Mouse (Mus musculus): ENCODE data around the gene Lrpprc. TPM values are rescaled to one million over a fixed set of nuclear protein-coding genes. Genes with fewer than 3 reads are reported as not detected.

The Lrpprc gene
- total and polyA plus RNA-seq, 3 experiments = 54.4 to 73.8 (median 65.9) TPM

GRCm38 (mm10) chr17:84682734-84683717, 107.6 kb downstream of the Lrpprc start, which contains the start of gene Abcg5:
Gene Abcg5, minus strand, starts transcription at chr17:84683011.
- H3K4me1 ChIP-seq (ENCODE audit: control insufficient read depth in 1 of 2, insufficient read depth in 2 of 2) = 0 out of 4 replicates have a peak, but pooled peaks cover 3 to 5% of the 10 kb centered on the region in 2 experiments
- dilution Hi-C loops (cut with MboI; ENCODE audit: extremely low pct_ligation_motif_present, extremely low pct_unique_long_range_greater_than_20kb, low sequenced_read_pairs) (no loop called here), in situ Hi-C loops (cut with MboI; ENCODE audit: low pct_ligation_motif_present, low pct_unique_long_range_greater_than_20kb, low sequenced_read_pairs) (no loop called here)
- H3K36me3 ChIP-seq (replicated peaks in 1 of 2; ENCODE audit: control insufficient read depth in 1 of 2, insufficient read depth in 1 of 2, low read length in 1 of 2) = no peaks in the 10 kb centered on the region
- no peak for DNase-seq (ENCODE audit: extremely low read depth)
- H3K9me3 ChIP-seq (replicated peaks; ENCODE audit: low read length) = no peaks in the 10 kb centered on the region
- H3K9ac ChIP-seq (ENCODE audit: insufficient read depth, low read depth) = no peak within 1 kb of the TSS
- no peak within 1 kb of the TSS for H3K27ac ChIP-seq (ENCODE audit: insufficient read depth, low read depth)
- H3K27me3 ChIP-seq (replicated peaks) = peaks cover 3% of the 10 kb centered on the region
- no peaks in the 10 kb centered on the region for H3K79me2 ChIP-seq (replicated peaks; ENCODE audit: control insufficient read depth, extremely low read depth, insufficient read depth, poor library complexity, severe bottlenecking)
- TF ChIP-seq PAX5 (IDR thresholded peaks at IDR 0.05; ENCODE audit: low read length) (no peak), HCFC1 (IDR thresholded peaks at IDR 0.05; ENCODE audit: low read depth, low read length) (no peak), BHLHE40 (IDR thresholded peaks at IDR 0.05; ENCODE audit: low read depth, low read length) (no peak), JUND (conservative IDR thresholded peaks at IDR 0.05; ENCODE audit: low read depth, low read length) (no peak), SIN3A (IDR thresholded peaks at IDR 0.05; ENCODE audit: low read length) (no peak), NRF1 (IDR thresholded peaks at IDR 0.05; ENCODE audit: low read depth, low read length) (no peak), NELFE (IDR thresholded peaks at IDR 0.05; ENCODE audit: low read depth, low read length) (no peak)
- H3K4me2 ChIP-seq (ENCODE audit: insufficient read depth, low read depth, poor library complexity, severe bottlenecking) = no peak within 1 kb of the TSS
- no peak within 1 kb of the TSS for H3K4me3 ChIP-seq (replicated peaks in 1 of 3; ENCODE audit: low read depth in 2 of 3, low read length in 2 of 3, poor library complexity in 1 of 3)

DNA sequence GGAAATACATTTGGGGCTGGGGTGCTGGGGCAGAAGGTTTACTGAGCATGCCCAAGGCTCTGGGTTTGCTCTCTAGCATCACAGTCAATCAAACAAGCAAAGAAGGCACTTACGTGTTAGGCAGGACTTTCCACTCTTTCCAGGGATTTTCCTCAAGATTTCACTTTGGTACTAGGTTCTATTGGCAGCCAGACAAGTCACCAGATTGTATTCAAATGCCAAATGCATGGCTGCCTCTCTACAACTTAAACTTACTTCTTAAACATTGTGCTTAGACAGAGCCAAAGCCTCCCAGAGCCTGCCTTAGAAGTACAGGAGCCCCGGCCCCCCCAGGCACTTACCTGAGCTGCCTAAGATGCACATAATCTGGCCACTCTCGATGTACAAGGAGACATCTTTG, 108.9 kb downstream of the Lrpprc start:
- no peak overlapping the region for H3K27ac ChIP-seq (ENCODE audit: insufficient read depth, low read depth)
- no peaks in the 10 kb centered on the region for H3K79me2 ChIP-seq (replicated peaks; ENCODE audit: control insufficient read depth, extremely low read depth, insufficient read depth, poor library complexity, severe bottlenecking)
- no peak overlapping the region for H3K4me2 ChIP-seq (ENCODE audit: insufficient read depth, low read depth, poor library complexity, severe bottlenecking)
- 0 out of 4 replicates have a peak, but pooled peaks cover 3 to 5% of the 10 kb centered on the region in 2 experiments for H3K4me1 ChIP-seq (ENCODE audit: control insufficient read depth in 1 of 2, insufficient read depth in 2 of 2)
- no peak for DNase-seq (ENCODE audit: extremely low read depth)
- no peaks in the 10 kb centered on the region for H3K9me3 ChIP-seq (replicated peaks; ENCODE audit: low read length)
- H3K27me3 ChIP-seq (replicated peaks) = peaks cover 6% of the 10 kb centered on the region
- no peak overlapping the region for H3K4me3 ChIP-seq (replicated peaks in 1 of 3; ENCODE audit: low read depth in 2 of 3, low read length in 2 of 3, poor library complexity in 1 of 3)
- dilution Hi-C loops (cut with MboI; ENCODE audit: extremely low pct_ligation_motif_present, extremely low pct_unique_long_range_greater_than_20kb, low sequenced_read_pairs) (no loop called here), in situ Hi-C loops (cut with MboI; ENCODE audit: low pct_ligation_motif_present, low pct_unique_long_range_greater_than_20kb, low sequenced_read_pairs) (no loop called here)
- no peaks in the 10 kb centered on the region for H3K36me3 ChIP-seq (replicated peaks in 1 of 2; ENCODE audit: control insufficient read depth in 1 of 2, insufficient read depth in 1 of 2, low read length in 1 of 2)
- no peak for TF ChIP-seq EP300 (IDR thresholded peaks at IDR 0.05; ENCODE audit: low read length)
- no peak for TF ChIP-seq ZNF384 (IDR thresholded peaks at IDR 0.05; ENCODE audit: low read depth, low read length)
- TF ChIP-seq PAX5 (IDR thresholded peaks at IDR 0.05; ENCODE audit: low read length) = no peak
- TF ChIP-seq NELFE (IDR thresholded peaks at IDR 0.05; ENCODE audit: low read depth, low read length) = no peak
- no peak for TF ChIP-seq POLR2A (IDR thresholded peaks at IDR 0.05; ENCODE audit: low read depth, low read length)
- no peak for TF ChIP-seq IRF4 (IDR thresholded peaks at IDR 0.05; ENCODE audit: low read depth, low read length)
- TF ChIP-seq CHD2 (IDR thresholded peaks at IDR 0.05; ENCODE audit: low read length) = no peak
- no peak for TF ChIP-seq MAFK (IDR thresholded peaks at IDR 0.05; ENCODE audit: insufficient replicate concordance, low read length)
- TF ChIP-seq POLR2AphosphoS2 (IDR thresholded peaks at IDR 0.05; ENCODE audit: low read depth, low read length) = no peak
- TF ChIP-seq MYC (IDR thresholded peaks at IDR 0.05; ENCODE audit: low read depth, low read length) = no peak
- no peak for TF ChIP-seq USF1 (IDR thresholded peaks at IDR 0.05; ENCODE audit: low read depth, low read length)
- TF ChIP-seq SIN3A (IDR thresholded peaks at IDR 0.05; ENCODE audit: low read length) = no peak
- TF ChIP-seq BHLHE40 (IDR thresholded peaks at IDR 0.05; ENCODE audit: low read depth, low read length) = no peak
- H3K9ac ChIP-seq (ENCODE audit: insufficient read depth, low read depth) = no peak overlapping the region

All from CH12.LX (cell line).